Mouse (Mus musculus) liver, embryonic 11.5 days (tissue): ENCODE measurements around the gene Dgkd. TPM values are rescaled to one million over a fixed set of nuclear protein-coding genes. Genes with fewer than 3 reads are reported as not detected.

ENCODE experiments used
- ATAC-seq: fragments of 200-750 bp; cut with Nextera tagmentation; replicated peaks from 2 replicates; pipeline ENCODE4 v1.8.0; 2017; ENCODE audit warnings: moderate number of reproducible peaks, mild to moderate bottlenecking, moderate TSS enrichment, moderate library complexity; ENCODE audit not compliant: low FRiP score
- DNase-seq: peaks from one replicate; pipeline ENCODE4 v3.0.0-alpha.2; 2017; ENCODE audit warnings: low spot score
- H3K27ac ChIP-seq: fragments of 300-500 bp; sonication (generic); 2 replicates; pipeline ENCODE4 v1.5.1; 2014; ENCODE audit warnings: mild to moderate bottlenecking, low read depth, low read length, control low read depth
- H3K27me3 ChIP-seq: fragments of 300-500 bp; sonication (generic); replicated peaks from 2 replicates; pipeline ENCODE4 v1.6.1; 2014; ENCODE audit warnings: low read length, mixed read lengths; ENCODE audit not compliant: control insufficient read depth, insufficient read depth
- H3K36me3 ChIP-seq: fragments of 300-500 bp; sonication (generic); 2 replicates; pipeline ENCODE4 v1.6.1; 2014; ENCODE audit warnings: mild to moderate bottlenecking, low read length, moderate library complexity, mixed read lengths; ENCODE audit not compliant: control insufficient read depth, insufficient read depth
- H3K4me1 ChIP-seq: fragments of 300-500 bp; sonication (generic); replicated peaks from 2 replicates; pipeline ENCODE4 v1.6.1; 2014; ENCODE audit warnings: low read length, mixed read lengths; ENCODE audit not compliant: control insufficient read depth, insufficient read depth
- H3K4me2 ChIP-seq: fragments of 300-500 bp; sonication (generic); 2 replicates; pipeline ENCODE4 v1.6.1; 2014; ENCODE audit warnings: mild to moderate bottlenecking, control low read depth, moderate library complexity
- H3K4me3 ChIP-seq: fragments of 300-500 bp; sonication (generic); 2 replicates; pipeline ENCODE4 v1.5.1; 2014; ENCODE audit warnings: low read depth, low read length, control low read depth
- H3K9ac ChIP-seq: fragments of 300-500 bp; sonication (generic); 2 replicates; pipeline ENCODE4 v1.6.1; 2014; ENCODE audit warnings: low read depth, low read length, control low read depth
- H3K9me3 ChIP-seq: fragments of 300-500 bp; sonication (generic); 2 replicates; pipeline ENCODE4 v1.6.1; 2016; ENCODE audit warnings: low read length, inconsistent platforms, mixed read lengths; ENCODE audit not compliant: control insufficient read depth
- WGBS: fragments of 180-500 bp; shearing (Covaris S2); extraction: QIAGEN DNeasy Blood & Tissue Kit; methylation state at CpG from one replicate; pipeline ENCODE4 v1.1.7; 2014; 5-methylcytosine and 5-hydroxymethylcytosine counted together
- polyA plus RNA-seq: library from polyadenylated mRNA; unstranded; fragments of >200 nt; fragmentation: Nextera tagmentation; extraction: Ambion mirVana; gene quantifications from 2 replicates; pipeline ENCODE4 v1.2.1, GENCODE M21; 2014

Dgkd gene
- polyA plus RNA-seq, 1 experiment from 2014 or later = 33.5 TPM

- Histone ChIP-seq H3K9ac (peak overlapping the region; percentile 42; the same call in 1 of the 2 replicates), H3K27ac (peak overlapping the region; percentile 96), H3K27me3 (no peaks in the 10 kb centered on the region), H3K9me3 (no peaks in the 10 kb centered on the region), H3K4me2 (peak overlapping the region; percentile 52), H3K4me1 (peaks cover 17% of the 10 kb centered on the region), H3K4me3 (no peak overlapping the region), H3K36me3 (peaks cover 11% of the 10 kb centered on the region)
- DNase-seq = peak; percentile 50
- peak; percentile 98 for ATAC-seq
- WGBS = 33% methylated on average over 2 of the region's 2 CpGs
Observed at GRCm38 (mm10) chr1:87961459-87962167, 108.5 kb downstream of the Dgkd start.

GRCm38 (mm10) chr1:87970381-87970780 lies 117.3 kb downstream of the Dgkd start:
- H3K9me3 ChIP-seq = no peaks in the 10 kb centered on the region
- H3K36me3 ChIP-seq = peaks cover 4% of the 10 kb centered on the region; the same call in 1 of the 2 replicates
- ATAC-seq (no peak), DNase-seq (no peak)
- no peaks in the 10 kb centered on the region for H3K27me3 ChIP-seq
- H3K4me3 ChIP-seq = no peak overlapping the region
- no peak overlapping the region for H3K9ac ChIP-seq
- H3K27ac ChIP-seq = no peak overlapping the region
- WGBS = 70% methylated on average over 4 of the region's 4 CpGs
- no peak overlapping the region for H3K4me2 ChIP-seq
- H3K4me1 ChIP-seq = 0 out of 2 replicates have a peak, but pooled peaks cover 3% of the 10 kb centered on the region

GRCm38 (mm10) chr1:87982291-87982690 lies 129.2 kb downstream of the Dgkd start:
- Histone ChIP-seq H3K36me3 (peaks cover 29% of the 10 kb centered on the region), H3K4me2 (no peak overlapping the region), H3K4me3 (no peak overlapping the region), H3K9ac (no peak overlapping the region), H3K27ac (no peak overlapping the region), H3K9me3 (no peaks in the 10 kb centered on the region), H3K4me1 (no peaks in the 10 kb centered on the region), H3K27me3 (no peaks in the 10 kb centered on the region)
- ATAC-seq (no peak), DNase-seq (no peak)
- 87% methylated on average over 4 of the region's 4 CpGs for WGBS

- DNase-seq (no peak), ATAC-seq (no peak)
- no peaks in the 10 kb centered on the region for H3K9me3 ChIP-seq
- WGBS = 88% methylated on average over 2 of the region's 2 CpGs
- peaks cover 28% of the 10 kb centered on the region for H3K36me3 ChIP-seq
- H3K4me2 ChIP-seq = no peak overlapping the region
- no peak overlapping the region for H3K27ac ChIP-seq
- H3K4me3 ChIP-seq = no peak overlapping the region
- H3K27me3 ChIP-seq = no peaks in the 10 kb centered on the region
- H3K4me1 ChIP-seq = no peaks in the 10 kb centered on the region
- H3K9ac ChIP-seq = no peak overlapping the region
Observed at GRCm38 (mm10) chr1:87992716-87993115, 139.6 kb downstream of the Dgkd start.

Other genes with a start within 250 kb of the Dgkd start
- gene Inpp5d, start 233.0 kb upstream of the Dgkd start, polyA plus RNA-seq = 30.8 and 31.0 TPM in 2 replicates
- 27.3 and 29.4 TPM in 2 replicates for gene Atg16l1, start 97.4 kb upstream of the Dgkd start, polyA plus RNA-seq
- gene Sag, start 49.6 kb upstream of the Dgkd start, polyA plus RNA-seq = 3.0 and 3.3 TPM in 2 replicates
- 17.9 and 20.5 TPM in 2 replicates for gene Usp40, start 155.3 kb downstream of the Dgkd start, polyA plus RNA-seq
- not detected in 2 replicates for gene Ugt1a10, start 202.1 kb downstream of the Dgkd start, polyA plus RNA-seq
- gene Ugt1a9, start 217.5 kb downstream of the Dgkd start, polyA plus RNA-seq = not detected in 2 replicates
- not detected in 2 replicates for gene Ugt1a8, start 234.5 kb downstream of the Dgkd start, polyA plus RNA-seq
- 1.6 and 2.8 TPM in 2 replicates for gene Ugt1a7c, start 241.8 kb downstream of the Dgkd start, polyA plus RNA-seq
- 0.11 and 0.31 TPM in 2 replicates for gene Ugt1a6b, start 250.0 kb downstream of the Dgkd start, polyA plus RNA-seq